Comparison of ENCODE assay signal across 9 mouse cellular contexts in the genomic region with DNA sequence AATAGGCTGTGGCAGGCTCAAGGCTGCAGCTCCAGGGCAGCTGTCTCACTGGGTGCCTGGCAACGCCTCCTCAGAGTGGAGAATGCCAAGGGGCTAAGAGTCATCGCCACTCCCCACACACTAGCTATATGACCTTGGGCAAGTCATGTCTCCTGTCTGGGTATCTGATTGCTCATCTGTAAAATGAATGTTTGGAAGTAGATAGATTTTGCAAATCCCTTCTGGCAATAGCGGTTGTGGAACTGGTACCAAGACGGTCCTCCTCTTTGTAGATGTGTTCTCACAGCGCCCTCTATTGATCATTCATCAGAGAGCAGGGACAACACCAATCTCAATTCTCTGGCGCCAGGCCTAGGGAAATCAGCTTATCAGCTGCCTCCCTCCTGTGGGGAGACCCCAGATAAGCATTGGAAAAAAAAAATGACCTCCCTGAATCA. TPM values are rescaled to one million over a fixed set of nuclear protein-coding genes. Genes with fewer than 3 reads are reported as not detected.
DNase-seq lines count a peak whose midpoint lies in the region; ATAC-seq and TF ChIP-seq lines count a peak whose summit lies in the region.
"Had no signal": no experiment of that assay in that cellular context is flagged by ENCODE, and none has a peak within 500 bp of the region (broad histone marks: within the 10 kb centered on the region; RNA-seq: fewer than 3 reads in every experiment).

No protein-coding gene starts in this region.

- no peaks in the 10 kb centered on the region for H3K27me3 ChIP-seq in intestine, embryonic 14.5 days (replicated peaks; ENCODE audit: control insufficient read depth, insufficient read depth, low read length)
- no peaks in the 10 kb centered on the region for H3K27me3 ChIP-seq in intestine, embryonic 16.5 days (replicated peaks; ENCODE audit: control insufficient read depth, insufficient read depth, low read length)
- H3K27me3 ChIP-seq in forebrain, embryonic 15.5 days, result no peaks in the 10 kb centered on the region
- no peaks in the 10 kb centered on the region for H3K27me3 ChIP-seq in testis, adult 2 months (ENCODE audit: control insufficient read depth, insufficient read depth, low read length)
- H3K27me3 ChIP-seq: liver, embryonic 15.5 days had no signal

- TF ChIP-seq CTCF in testis, adult 2 months (IDR thresholded peaks at IDR 0.05; ENCODE audit: control insufficient read depth, insufficient read depth, insufficient replicate concordance, low read depth, low read length), result 0 out of 2 replicates have a peak, but pooled peaks have one; percentile 10

- peak; percentile 52 for DNase-seq in intestine, embryonic 14.5 days (ENCODE audit: low spot score)
- peak; percentile 28 for DNase-seq in c-Kit-positive CD71-positive TER-119-negative erythroid progenitor cells, embryonic 14.5 days (ENCODE audit: low read depth)
- peak; percentile 34 to 44 for DNase-seq in kidney, postnatal 4 days
- peak; percentile 72 for DNase-seq in mesoderm, embryonic 11.5 days (ENCODE audit: low read depth, low spot score)
- no peak for DNase-seq in spleen, adult 12 weeks (ENCODE audit: low spot score)

- no peak overlapping the region for H3K9ac ChIP-seq in intestine, embryonic 14.5 days (ENCODE audit: low read length)
- H3K9ac ChIP-seq in intestine, embryonic 16.5 days (ENCODE audit: low read depth, low read length), result no peak overlapping the region
- H3K9ac ChIP-seq in forebrain, embryonic 15.5 days (replicated peaks), result no peak overlapping the region
- H3K9ac ChIP-seq: liver, embryonic 15.5 days had no signal

- ATAC-seq in intestine, embryonic 14.5 days (replicated peaks; ENCODE audit: low FRiP score, low TSS enrichment, low read depth), result no peak
- no peak for ATAC-seq in intestine, embryonic 16.5 days
- ATAC-seq in forebrain, embryonic 15.5 days (replicated peaks), result peak; percentile 73

- H3K9me3 ChIP-seq in intestine, embryonic 14.5 days (ENCODE audit: control insufficient read depth, low read length), result no peaks in the 10 kb centered on the region
- H3K9me3 ChIP-seq in intestine, embryonic 16.5 days (ENCODE audit: control insufficient read depth, low read length), result no peaks in the 10 kb centered on the region
- no peaks in the 10 kb centered on the region for H3K9me3 ChIP-seq in forebrain, embryonic 15.5 days
- H3K9me3 ChIP-seq: liver, embryonic 15.5 days had no signal

- no peaks in the 10 kb centered on the region for H3K36me3 ChIP-seq in intestine, embryonic 14.5 days (ENCODE audit: control insufficient read depth, insufficient read depth, low read length)
- H3K36me3 ChIP-seq in intestine, embryonic 16.5 days (ENCODE audit: control insufficient read depth, insufficient read depth, low read length), result no peaks in the 10 kb centered on the region
- H3K36me3 ChIP-seq in forebrain, embryonic 15.5 days, result no peaks in the 10 kb centered on the region
- H3K36me3 ChIP-seq in testis, adult 2 months (ENCODE audit: control insufficient read depth, insufficient read depth, low read length), result no peaks in the 10 kb centered on the region
- H3K36me3 ChIP-seq: liver, embryonic 15.5 days had no signal

- H3K27ac ChIP-seq in intestine, embryonic 14.5 days (ENCODE audit: low read depth), result no peak overlapping the region
- no peak overlapping the region for H3K27ac ChIP-seq in intestine, embryonic 16.5 days (ENCODE audit: low read length)
- H3K27ac ChIP-seq in forebrain, embryonic 15.5 days (replicated peaks), result no peak overlapping the region
- no peak overlapping the region for H3K27ac ChIP-seq in testis, adult 2 months (ENCODE audit: control insufficient read depth, insufficient read depth, low read depth, low read length)
- H3K27ac ChIP-seq: liver, embryonic 15.5 days had no signal

- TF ChIP-seq POLR2A in testis, adult 2 months (IDR thresholded peaks at IDR 0.05; ENCODE audit: control insufficient read depth, low read depth, low read length), result no peak

- no peaks in the 10 kb centered on the region for H3K4me1 ChIP-seq in intestine, embryonic 14.5 days (replicated peaks; ENCODE audit: control insufficient read depth, insufficient read depth, low read length)
- H3K4me1 ChIP-seq in intestine, embryonic 16.5 days (ENCODE audit: control insufficient read depth, insufficient read depth, low read length), result no peaks in the 10 kb centered on the region
- H3K4me1 ChIP-seq in forebrain, embryonic 15.5 days, result no peaks in the 10 kb centered on the region
- no peaks in the 10 kb centered on the region for H3K4me1 ChIP-seq in testis, adult 2 months (ENCODE audit: control insufficient read depth, insufficient read depth, low read length)
- H3K4me1 ChIP-seq: liver, embryonic 15.5 days had no signal

- WGBS in intestine, embryonic 14.5 days, result 20% methylated on average over 6 of the region's 6 CpGs
- WGBS in intestine, embryonic 16.5 days, result 17% methylated on average over 6 of the region's 6 CpGs
- WGBS in forebrain, embryonic 15.5 days, result 17% methylated on average over 6 of the region's 6 CpGs

- no peak overlapping the region for H3K4me2 ChIP-seq in intestine, embryonic 14.5 days (ENCODE audit: low read length)
- H3K4me2 ChIP-seq in intestine, embryonic 16.5 days (ENCODE audit: low read depth, low read length), result no peak overlapping the region
- H3K4me2 ChIP-seq in forebrain, embryonic 15.5 days (replicated peaks), result no peak overlapping the region
- H3K4me2 ChIP-seq: liver, embryonic 15.5 days had no signal

- no peak overlapping the region for H3K4me3 ChIP-seq in intestine, embryonic 14.5 days (ENCODE audit: low read depth, low read length)
- H3K4me3 ChIP-seq in intestine, embryonic 16.5 days (ENCODE audit: low read length), result no peak overlapping the region
- no peak overlapping the region for H3K4me3 ChIP-seq in forebrain, embryonic 15.5 days
- no peak overlapping the region for H3K4me3 ChIP-seq in testis, adult 2 months (ENCODE audit: control insufficient read depth, low read depth, low read length)
- H3K4me3 ChIP-seq: liver, embryonic 15.5 days had no signal

RNA-seq across cellular contexts. Expression of a gene that starts 31.9 kb away (rescaled TPM):
- not detected in 2 replicates for polyA plus RNA-seq in intestine, embryonic 14.5 days (2014; fragmentation: Nextera tagmentation; extraction: Ambion mirVana)
- polyA plus RNA-seq in intestine, embryonic 16.5 days (2015; fragmentation: Nextera tagmentation; extraction: Ambion mirVana), result 0.59 and 0.89 TPM in 2 replicates
- not detected in 2 replicates for polyA plus RNA-seq in forebrain, embryonic 15.5 days (2015; fragmentation: Nextera tagmentation; extraction: Ambion mirVana)
- 0.06 TPM in 1 of 2 replicates, not detected in the other for polyA plus RNA-seq in testis, adult 2 months (2012; rRNA removed)
- polyA plus RNA-seq: liver, embryonic 15.5 days had no signal

RNA-seq across cellular contexts. Expression of a gene that starts 51.9 kb away (rescaled TPM):
- not detected in 2 replicates for polyA plus RNA-seq in intestine, embryonic 14.5 days (2014; fragmentation: Nextera tagmentation; extraction: Ambion mirVana)
- not detected in 2 replicates for polyA plus RNA-seq in intestine, embryonic 16.5 days (2015; fragmentation: Nextera tagmentation; extraction: Ambion mirVana)
- not detected in 2 replicates for polyA plus RNA-seq in forebrain, embryonic 15.5 days (2015; fragmentation: Nextera tagmentation; extraction: Ambion mirVana)
- 0.07 TPM in 2 replicates for polyA plus RNA-seq in testis, adult 2 months (2012; rRNA removed)
- polyA plus RNA-seq: liver, embryonic 15.5 days had no signal
